Mouse (Mus musculus): ENCODE measurements around the gene D11Wsu47e.

- no peak for TF ChIP-seq CTCF (IDR thresholded peaks at IDR 0.05; ENCODE audit: control insufficient read depth, insufficient read depth, low read length)
- TF ChIP-seq POLR2A (IDR thresholded peaks at IDR 0.05; ENCODE audit: borderline replicate concordance, control insufficient read depth, low read depth, low read length) = no peak
These were observed 18.0 kb upstream of the D11Wsu47e start for GRCm38 (mm10) chr11:113666205-113666604.
